Mouse (Mus musculus) CH12.LX (cell line): ENCODE measurements at regions not wholly inside any gene's neighbourhood (a gene's known extent, or its start where the extent isn't known, plus 50 kb on each side); places are given as distances from the start of the nearest gene placed in this dataset.

Experiments
- DNase-seq: peaks from one replicate; pipeline ENCODE4 v3.0.0-alpha.2; 2013; ENCODE audit errors: extremely low read depth
- H3K27ac ChIP-seq: 2 replicates; pipeline ENCODE4 v1.5.1; 2012; ENCODE audit warnings: low read depth, mild to moderate bottlenecking, control low read depth, moderate library complexity; ENCODE audit not compliant: insufficient read depth
- H3K27me3 ChIP-seq: replicated peaks from 2 replicates; pipeline ENCODE3; 2012; ENCODE audit warnings: inconsistent platforms
- H3K36me3 ChIP-seq, 2 experiments: replicated peaks in 1 of 2; 2 replicates each; pipeline versions ENCODE3 to v1.6.1; 2012; ENCODE audit warnings: inconsistent platforms in 1 of 2, low read length in 1 of 2, mild to moderate bottlenecking in 1 of 2, mixed read lengths in 1 of 2, moderate library complexity in 1 of 2; ENCODE audit not compliant: control insufficient read depth in 1 of 2, insufficient read depth in 1 of 2
- H3K4me1 ChIP-seq, 2 experiments: 2 replicates each; pipeline ENCODE4 v1.6.1; 2012; ENCODE audit warnings: inconsistent platforms in 1 of 2, moderate library complexity in 1 of 2; ENCODE audit not compliant: insufficient read depth in 2 of 2, control insufficient read depth in 1 of 2
- H3K4me2 ChIP-seq: 2 replicates; pipeline ENCODE4 v1.6.1; 2012; ENCODE audit warnings: low read depth, mild to moderate bottlenecking, control low read depth; ENCODE audit not compliant: poor library complexity, insufficient read depth, severe bottlenecking
- H3K4me3 ChIP-seq, 3 experiments: fragments of 150-350 bp in 1 of 3; sonication (generic) in 1 of 3; replicated peaks in 1 of 3; 2 replicates each; pipeline versions ENCODE3 to v1.5.1; 2011 to 2012; ENCODE audit warnings: low read depth in 2 of 3, low read length in 2 of 3, mild to moderate bottlenecking in 2 of 3, moderate library complexity in 2 of 3, control low read depth in 1 of 3, improper control_type of control experiment in 1 of 3, inconsistent platforms in 1 of 3, mixed read lengths in 1 of 3; ENCODE audit not compliant: poor library complexity in 1 of 3
- H3K79me2 ChIP-seq: replicated peaks from 2 replicates; pipeline ENCODE4 v1.6.1; 2012; ENCODE audit warnings: mild to moderate bottlenecking, moderate library complexity; ENCODE audit not compliant: control insufficient read depth, poor library complexity, insufficient read depth, severe bottlenecking; ENCODE audit errors: extremely low read depth
- H3K9ac ChIP-seq: 2 replicates; pipeline ENCODE4 v1.6.1; 2012; ENCODE audit warnings: low read depth, mild to moderate bottlenecking, control low read depth, moderate library complexity; ENCODE audit not compliant: insufficient read depth
- H3K9me3 ChIP-seq: replicated peaks from 2 replicates; pipeline ENCODE3; 2012; ENCODE audit warnings: low read length, inconsistent platforms, mixed read lengths
- BHLHE40 ChIP-seq: IDR thresholded peaks from 2 replicates; pipeline ENCODE4 v1.6.1; 2011; ENCODE audit warnings: mild to moderate bottlenecking, low read depth, low read length, improper control_type of control experiment
- CHD1 ChIP-seq: IDR thresholded peaks from 2 replicates; pipeline ENCODE4 v1.6.1; 2012; ENCODE audit warnings: low read depth, low read length, improper control_type of control experiment, inconsistent platforms
- CHD2 ChIP-seq: IDR thresholded peaks from 2 replicates; pipeline ENCODE4 v1.6.1; 2011; ENCODE audit warnings: low read length, improper control_type of control experiment
- CTCF ChIP-seq, 2 experiments: IDR thresholded peaks in 1 of 2; conservative IDR thresholded peaks in 1 of 2; 2 replicates each; pipeline ENCODE4 v1.5.1; 2011 to 2012; ENCODE audit warnings: low read depth in 2 of 2, low read length in 2 of 2, improper control_type of control experiment in 1 of 2, inconsistent platforms in 1 of 2, mild to moderate bottlenecking in 1 of 2, moderate library complexity in 1 of 2
- E2F4 ChIP-seq: IDR thresholded peaks from 2 replicates; pipeline ENCODE4 v1.6.1; 2011; ENCODE audit warnings: low read depth, low read length, improper control_type of control experiment; ENCODE audit not compliant: insufficient replicate concordance
- ELF1 ChIP-seq: IDR thresholded peaks from 2 replicates; pipeline ENCODE4 v1.6.1; 2014; ENCODE audit warnings: low read depth, mild to moderate bottlenecking, inconsistent platforms, low read length, improper control_type of control experiment
- GABPA ChIP-seq: IDR thresholded peaks from 2 replicates; pipeline ENCODE4 v1.6.1; 2012; ENCODE audit warnings: low read depth, low read length, improper control_type of control experiment, inconsistent platforms; ENCODE audit not compliant: insufficient replicate concordance
- IRF4 ChIP-seq: IDR thresholded peaks from 2 replicates; pipeline ENCODE4 v1.6.1; 2014; ENCODE audit warnings: low read depth, mild to moderate bottlenecking, inconsistent platforms, low read length, improper control_type of control experiment
- JUN ChIP-seq: IDR thresholded peaks from 2 replicates; pipeline ENCODE4 v1.6.1; 2011; ENCODE audit warnings: low read depth, mild to moderate bottlenecking, low read length, improper control_type of control experiment, moderate library complexity; ENCODE audit not compliant: insufficient read depth
- JUND ChIP-seq: conservative IDR thresholded peaks from 2 replicates; pipeline ENCODE4 v1.6.1; 2011; ENCODE audit warnings: low read depth, low read length, improper control_type of control experiment
- MAFK ChIP-seq: IDR thresholded peaks from 2 replicates; pipeline ENCODE4 v1.6.1; 2011; ENCODE audit warnings: low read length, improper control_type of control experiment; ENCODE audit not compliant: insufficient replicate concordance
- MAX ChIP-seq: IDR thresholded peaks from 2 replicates; pipeline ENCODE4 v1.6.1; 2011; ENCODE audit warnings: low read length, improper control_type of control experiment
- MEF2A ChIP-seq: IDR thresholded peaks from 2 replicates; pipeline ENCODE4 v1.6.1; 2014; ENCODE audit warnings: low read depth, mild to moderate bottlenecking, inconsistent platforms, low read length, improper control_type of control experiment, borderline replicate concordance
- POLR2A ChIP-seq: IDR thresholded peaks from 2 replicates; pipeline ENCODE4 v1.6.1; 2011; ENCODE audit warnings: low read depth, mild to moderate bottlenecking, improper control_type of control experiment, low read length
- RAD21 ChIP-seq: IDR thresholded peaks from 2 replicates; pipeline ENCODE4 v1.6.1; 2011; ENCODE audit warnings: low read depth, mild to moderate bottlenecking, low read length, improper control_type of control experiment, moderate library complexity
- RCOR1 ChIP-seq: conservative IDR thresholded peaks from 2 replicates; pipeline ENCODE4 v1.6.1; 2012; ENCODE audit warnings: low read depth, mild to moderate bottlenecking, inconsistent platforms, low read length, improper control_type of control experiment
- TBP ChIP-seq: conservative IDR thresholded peaks from 2 replicates; pipeline ENCODE4 v1.6.1; 2011; ENCODE audit warnings: low read depth, low read length, improper control_type of control experiment
- UBTF ChIP-seq: IDR thresholded peaks from 2 replicates; pipeline ENCODE4 v1.6.1; 2012; ENCODE audit warnings: low read depth, mild to moderate bottlenecking, inconsistent platforms, low read length, improper control_type of control experiment, moderate library complexity
- USF2 ChIP-seq: conservative IDR thresholded peaks from 2 replicates; pipeline ENCODE4 v1.6.1; 2011; ENCODE audit warnings: low read depth, low read length, improper control_type of control experiment
- ZC3H11A ChIP-seq: IDR thresholded peaks from 2 replicates; pipeline ENCODE4 v1.6.1; 2012; ENCODE audit warnings: low read depth, mild to moderate bottlenecking, inconsistent platforms, low read length, improper control_type of control experiment
- dilution Hi-C: fragments of 300-500 bp; cut with MboI; formaldehyde crosslinking; loops from 2 replicates; pipeline ENCODE4 v1.14.3; 2020; ENCODE audit warnings: low sequenced_read_pairs; ENCODE audit not compliant: extremely low pct_unique_long_range_greater_than_20kb, extremely low pct_ligation_motif_present
- in situ Hi-C: fragments of 300-500 bp; cut with MboI; formaldehyde crosslinking; loops from 3 replicates; pipeline ENCODE4 v1.14.3; 2019; ENCODE audit warnings: low sequenced_read_pairs, low pct_ligation_motif_present, low pct_unique_long_range_greater_than_20kb, mixed read lengths

DNA sequence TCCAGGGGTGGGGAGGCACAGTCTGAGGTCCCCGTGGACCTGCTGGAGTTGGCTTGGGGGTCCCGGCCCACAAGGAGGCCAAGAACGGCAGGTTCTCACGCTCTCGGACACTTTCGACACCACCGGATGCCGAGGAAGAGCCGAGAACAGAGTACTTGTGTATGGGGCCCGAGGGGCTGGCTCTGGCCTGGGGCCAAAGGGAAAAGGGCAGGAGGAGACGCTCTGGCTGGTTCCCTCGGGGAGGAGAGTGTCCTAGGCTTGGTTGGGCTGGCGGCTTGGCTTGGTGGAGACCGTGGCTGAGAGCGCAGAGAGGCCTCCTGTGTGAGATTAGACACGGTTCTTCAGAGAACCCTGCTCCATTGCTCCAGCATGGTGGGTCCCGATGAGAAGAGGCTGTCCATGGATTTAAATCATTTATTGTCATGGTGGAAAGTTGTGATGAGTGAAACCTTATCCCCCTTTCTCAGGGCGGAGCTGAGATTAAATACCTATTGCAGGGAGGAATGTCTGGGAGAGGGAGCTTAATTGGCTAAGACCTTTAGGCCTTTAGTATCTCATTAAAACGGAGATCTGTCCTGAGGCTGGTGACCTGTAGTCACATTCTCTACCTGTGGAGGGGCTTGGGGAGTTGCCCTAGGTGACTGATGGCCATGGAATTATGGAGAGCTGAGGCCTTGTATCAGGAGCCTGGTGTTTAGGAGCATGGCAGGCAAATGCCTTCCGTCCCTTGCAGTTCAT lies 244.1 kb downstream of the Enc1 start:
- TF ChIP-seq BHLHE40 (no peak), POLR2A (peak; percentile 32; the same call in 1 of the 2 replicates)
- Histone ChIP-seq H3K36me3 (peaks cover 0 to 14% of the 10 kb centered on the region in 2 experiments), H3K9ac (no peak overlapping the region), H3K27me3 (no peaks in the 10 kb centered on the region), H3K79me2 (no peaks in the 10 kb centered on the region), H3K4me1 (peaks cover 0 to 13% of the 10 kb centered on the region in 2 experiments; a peak in 2 of 4 replicates), H3K4me2 (no peak overlapping the region), H3K4me3 (peak overlapping the region in 2 of 3 experiments; percentile 25 to 54), H3K27ac (no peak overlapping the region), H3K9me3 (peaks cover 30% of the 10 kb centered on the region)
- in situ Hi-C loops: no loop called here
- no peak for DNase-seq
- dilution Hi-C loops: no loop called here

DNA sequence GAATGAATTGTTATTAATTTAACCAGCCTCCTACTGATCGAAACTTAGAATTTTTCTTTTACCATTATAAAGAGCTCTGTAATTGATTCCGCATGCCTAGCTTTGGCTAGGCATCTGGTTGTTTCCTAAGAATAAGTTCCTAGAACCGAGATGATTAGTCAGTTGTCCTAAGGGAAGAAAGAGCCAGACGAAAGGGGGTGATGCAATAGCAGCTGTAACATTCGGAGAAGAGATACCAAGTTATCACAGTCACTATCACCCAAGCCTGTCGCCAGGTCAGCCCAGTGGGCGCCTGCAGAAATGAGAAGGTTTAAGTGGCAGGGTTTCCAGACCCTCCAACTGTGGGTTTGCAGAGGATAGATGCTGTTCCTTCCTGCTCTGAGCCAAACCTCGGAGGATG lies 242.8 kb downstream of the Enc1 start:
- no peak for DNase-seq
- in situ Hi-C loops: no loop called here
- Histone ChIP-seq H3K4me1 (0 out of 4 replicates have a peak, but pooled peaks cover 0 to 4% of the 10 kb centered on the region in 2 experiments), H3K9me3 (peaks cover 31% of the 10 kb centered on the region), H3K4me2 (no peak overlapping the region), H3K79me2 (no peaks in the 10 kb centered on the region), H3K9ac (peak overlapping the region; percentile 6; the same call in 1 of the 2 replicates), H3K27ac (peak overlapping the region; percentile 10; the same call in 1 of the 2 replicates), H3K27me3 (no peaks in the 10 kb centered on the region), H3K36me3 (peaks cover 0 to 12% of the 10 kb centered on the region in 2 experiments), H3K4me3 (peak overlapping the region in 2 of 3 experiments; percentile 4 to 54)
- TF ChIP-seq ZC3H11A (no peak), TBP (no peak), JUND (no peak), IRF4 (no peak), JUN (no peak), CTCF (conservative IDR thresholded peaks at IDR 0.05 in 1 of 2, IDR thresholded peaks at IDR 0.05 in 1 of 2; ENCODE audit: low read depth in 2 of 2, low read length in 2 of 2) (no peak), CHD2 (no peak), GABPA (no peak), USF2 (no peak), RCOR1 (no peak), MAFK (no peak), MAX (no peak), UBTF (no peak), ELF1 (no peak), CHD1 (no peak), MEF2A (no peak), E2F4 (no peak), RAD21 (no peak)
- dilution Hi-C loops: no loop called here
